Mouse (Mus musculus) ES-Bruce4 (cell line): ENCODE measurements around the gene Polr2h.

Experiments used
- CTCF ChIP-seq: IDR thresholded peaks from one replicate; pipeline ENCODE4 v1.8.1; 2011; ENCODE audit warnings: low read depth, low read length
- EP300 ChIP-seq: IDR thresholded peaks from 2 replicates; pipeline ENCODE4 v1.6.1; 2011; ENCODE audit warnings: low read depth, low read length; ENCODE audit not compliant: insufficient read depth
- POLR2A ChIP-seq: IDR thresholded peaks from one replicate; pipeline ENCODE4 v1.8.1; 2011; ENCODE audit warnings: low read length; ENCODE audit not compliant: insufficient read depth

- no peak for TF ChIP-seq CTCF
- no peak for TF ChIP-seq EP300
- TF ChIP-seq POLR2A, result peak; percentile 45
Measured at GRCm38 (mm10) chr16:20672500-20672902, 45.0 kb upstream of the Polr2h start.
